Mouse (Mus musculus): ENCODE data around the gene Kidins220. TPM values are rescaled to one million over a fixed set of nuclear protein-coding genes. Genes with fewer than 3 reads are reported as not detected.

Kidins220 gene
- polyA plus RNA-seq, 1 experiment from 2014 or later = 99.7 TPM

Other genes starting within 250 kb of the Kidins220 start
- not detected in 3 replicates for gene Mboat2, start 144.0 kb upstream of the Kidins220 start, polyA plus RNA-seq (2018)
- gene Id2, start 122.2 kb downstream of the Kidins220 start, polyA plus RNA-seq (2018) = 163 to 453 TPM (median 232 TPM) in 3 replicates